Mouse (Mus musculus) forebrain, embryonic 16.5 days (tissue): ENCODE results near the gene Col18a1. TPM values are rescaled to one million over a fixed set of nuclear protein-coding genes. Genes with fewer than 3 reads are reported as not detected.

Source experiments
- ATAC-seq: fragments of 200-750 bp; cut with Nextera tagmentation; 2 replicates; pipeline ENCODE4 v1.8.0; 2017; ENCODE audit warnings: mild to moderate bottlenecking, moderate library complexity
- H3K27ac ChIP-seq: fragments of 300-500 bp; sonication (generic); 2 replicates; pipeline ENCODE4 v1.5.1; 2014; ENCODE audit warnings: low read length, control low read depth
- H3K27me3 ChIP-seq: fragments of 300-500 bp; sonication (generic); replicated peaks from 2 replicates; pipeline ENCODE4 v1.6.1; 2014; ENCODE audit warnings: low read length; ENCODE audit not compliant: control insufficient read depth, insufficient read depth
- H3K36me3 ChIP-seq: fragments of 300-500 bp; sonication (generic); 2 replicates; pipeline ENCODE4 v1.6.1; 2014; ENCODE audit not compliant: control insufficient read depth, insufficient read depth
- H3K4me1 ChIP-seq: fragments of 300-500 bp; sonication (generic); replicated peaks from 2 replicates; pipeline ENCODE4 v1.6.1; 2014; ENCODE audit warnings: low read length; ENCODE audit not compliant: control insufficient read depth, insufficient read depth
- H3K4me2 ChIP-seq: fragments of 300-500 bp; sonication (generic); 2 replicates; pipeline ENCODE4 v1.6.1; 2014; ENCODE audit warnings: mild to moderate bottlenecking, low read length, control low read depth
- H3K4me3 ChIP-seq: fragments of 300-500 bp; sonication (generic); replicated peaks from 2 replicates; pipeline ENCODE4 v1.5.1; 2014; ENCODE audit warnings: mild to moderate bottlenecking, low read length, control low read depth
- H3K9ac ChIP-seq: fragments of 300-500 bp; sonication (generic); replicated peaks from 2 replicates; pipeline ENCODE4 v1.6.1; 2014; ENCODE audit warnings: low read depth, low read length, control low read depth
- H3K9me3 ChIP-seq: fragments of 300-500 bp; sonication (generic); 2 replicates; pipeline ENCODE4 v1.6.1; 2016; ENCODE audit warnings: low read length; ENCODE audit not compliant: control insufficient read depth
- WGBS: fragments of 180-500 bp; shearing (Covaris S2); extraction: QIAGEN DNeasy Blood & Tissue Kit; methylation state at CpG from one replicate; pipeline ENCODE4 v1.1.7; 2014; 5-methylcytosine and 5-hydroxymethylcytosine counted together
- polyA plus RNA-seq: library from polyadenylated mRNA; unstranded; fragments of >200 nt; fragmentation: Nextera tagmentation; extraction: Ambion mirVana; gene quantifications from 2 replicates; pipeline ENCODE4 v1.2.1, GENCODE M21; 2015

Gene Col18a1
- polyA plus RNA-seq, 1 experiment from 2014 or later: 21.7 TPM

GRCm38 (mm10) chr10:77022301-77023130 lies 143.8 kb downstream of the Col18a1 start:
- ATAC-seq: no peak
- no peak overlapping the region for H3K9ac ChIP-seq
- no peaks in the 10 kb centered on the region for H3K27me3 ChIP-seq
- 86% methylated on average over 13 of the region's 13 CpGs for WGBS
- H3K36me3 ChIP-seq: no peaks in the 10 kb centered on the region
- H3K27ac ChIP-seq: no peak overlapping the region
- no peak overlapping the region for H3K4me3 ChIP-seq
- no peaks in the 10 kb centered on the region for H3K4me1 ChIP-seq
- H3K4me2 ChIP-seq: no peak overlapping the region
- no peaks in the 10 kb centered on the region for H3K9me3 ChIP-seq

- WGBS: 30% methylated on average over 17 of the region's 17 CpGs
- no peak overlapping the region for H3K9ac ChIP-seq
Measured at GRCm38 (mm10) chr10:77021399-77022052, 144.8 kb downstream of the Col18a1 start.

GRCm38 (mm10) chr10:77017662-77018061 lies 148.7 kb downstream of the Col18a1 start:
- Histone ChIP-seq H3K9me3 (no peaks in the 10 kb centered on the region), H3K4me1 (no peaks in the 10 kb centered on the region), H3K27me3 (no peaks in the 10 kb centered on the region), H3K27ac (no peak overlapping the region), H3K36me3 (no peaks in the 10 kb centered on the region), H3K9ac (no peak overlapping the region), H3K4me3 (no peak overlapping the region), H3K4me2 (no peak overlapping the region)
- WGBS: 77% methylated on average over 9 of the region's 9 CpGs
- ATAC-seq: no peak

More at GRCm38 (mm10) chr10:77021399-77022052, 144.8 kb downstream of the Col18a1 start:
- Histone ChIP-seq H3K27ac (no peak overlapping the region), H3K4me2 (peak overlapping the region; percentile 27), H3K4me3 (no peak overlapping the region), H3K27me3 (no peaks in the 10 kb centered on the region), H3K36me3 (no peaks in the 10 kb centered on the region), H3K9me3 (no peaks in the 10 kb centered on the region), H3K4me1 (no peaks in the 10 kb centered on the region)
- peak; percentile 80 for ATAC-seq

GRCm38 (mm10) chr10:77017061-77017460 lies 149.3 kb downstream of the Col18a1 start:
- Histone ChIP-seq H3K9me3 (no peaks in the 10 kb centered on the region), H3K36me3 (no peaks in the 10 kb centered on the region), H3K9ac (no peak overlapping the region), H3K4me2 (no peak overlapping the region), H3K4me1 (no peaks in the 10 kb centered on the region), H3K4me3 (no peak overlapping the region), H3K27me3 (no peaks in the 10 kb centered on the region), H3K27ac (no peak overlapping the region)
- no peak for ATAC-seq
- WGBS: 83% methylated on average over 2 of the region's 2 CpGs

GRCm38 (mm10) chr10:77016499-77016898 lies 149.8 kb downstream of the Col18a1 start:
- WGBS: 34% methylated on average over 8 of the region's 8 CpGs

GRCm38 (mm10) chr10:77016080-77016479 lies 150.3 kb downstream of the Col18a1 start:
- Histone ChIP-seq H3K9me3 (no peaks in the 10 kb centered on the region), H3K4me2 (no peak overlapping the region), H3K27me3 (no peaks in the 10 kb centered on the region), H3K27ac (no peak overlapping the region), H3K36me3 (no peaks in the 10 kb centered on the region), H3K9ac (no peak overlapping the region), H3K4me1 (no peaks in the 10 kb centered on the region), H3K4me3 (no peak overlapping the region)
- ATAC-seq: no peak
- WGBS: 69% methylated on average over 7 of the region's 7 CpGs

More at GRCm38 (mm10) chr10:77016499-77016898, 149.8 kb downstream of the Col18a1 start:
- no peak overlapping the region for H3K27ac ChIP-seq
- H3K9me3 ChIP-seq: no peaks in the 10 kb centered on the region
- no peaks in the 10 kb centered on the region for H3K4me1 ChIP-seq
- H3K9ac ChIP-seq: no peak overlapping the region
- no peak overlapping the region for H3K4me3 ChIP-seq
- H3K36me3 ChIP-seq: no peaks in the 10 kb centered on the region
- no peaks in the 10 kb centered on the region for H3K27me3 ChIP-seq
- no peak overlapping the region for H3K4me2 ChIP-seq
- ATAC-seq: no peak

GRCm38 (mm10) chr10:77011681-77012080 lies 154.7 kb downstream of the Col18a1 start:
- Histone ChIP-seq H3K9me3 (no peaks in the 10 kb centered on the region), H3K27me3 (no peaks in the 10 kb centered on the region), H3K27ac (no peak overlapping the region), H3K36me3 (no peaks in the 10 kb centered on the region), H3K9ac (no peak overlapping the region), H3K4me2 (no peak overlapping the region), H3K4me1 (peaks cover 8% of the 10 kb centered on the region), H3K4me3 (no peak overlapping the region)
- ATAC-seq: no peak
- WGBS: 81% methylated on average over 4 of the region's 4 CpGs

GRCm38 (mm10) chr10:77008698-77009097 lies 157.7 kb downstream of the Col18a1 start:
- Histone ChIP-seq H3K36me3 (no peaks in the 10 kb centered on the region), H3K9me3 (no peaks in the 10 kb centered on the region), H3K4me3 (no peak overlapping the region), H3K27ac (no peak overlapping the region), H3K4me2 (no peak overlapping the region), H3K9ac (no peak overlapping the region), H3K27me3 (no peaks in the 10 kb centered on the region), H3K4me1 (peaks cover 8% of the 10 kb centered on the region)
- ATAC-seq: 0 out of 2 replicates have a peak, but pooled peaks have one; percentile 10
- 68% methylated on average over 3 of the region's 3 CpGs for WGBS

GRCm38 (mm10) chr10:77008109-77008561 lies 158.2 kb downstream of the Col18a1 start:
- ATAC-seq: peak; percentile 63; the same call in 1 of the 2 replicates
- Histone ChIP-seq H3K9ac (no peak overlapping the region), H3K4me3 (no peak overlapping the region), H3K27ac (peak overlapping the region; percentile 13), H3K4me1 (peaks cover 8% of the 10 kb centered on the region), H3K4me2 (no peak overlapping the region), H3K9me3 (no peaks in the 10 kb centered on the region), H3K27me3 (no peaks in the 10 kb centered on the region), H3K36me3 (no peaks in the 10 kb centered on the region)
- WGBS: 18% methylated on average over 9 of the region's 9 CpGs
